Mouse (Mus musculus) embryonic facial prominence, embryonic 14.5 days (tissue): ENCODE results near the gene Gpr179. TPM values are rescaled to one million over a fixed set of nuclear protein-coding genes. Genes with fewer than 3 reads are reported as not detected.

ENCODE experiments used
- ATAC-seq: fragments of 200-750 bp; cut with Nextera tagmentation; 2 replicates; pipeline ENCODE4 v1.8.0; 2017; ENCODE audit warnings: low read depth, moderate number of reproducible peaks, moderate TSS enrichment
- DNase-seq: peaks from one replicate; pipeline ENCODE4 v3.0.0-alpha.2; 2015; ENCODE audit warnings: low spot score
- H3K27ac ChIP-seq: fragments of 300-500 bp; sonication (generic); replicated peaks from 2 replicates; pipeline ENCODE4 v1.5.1; 2014; ENCODE audit warnings: low read depth, mild to moderate bottlenecking, low read length, moderate library complexity
- H3K27me3 ChIP-seq: fragments of 300-500 bp; sonication (generic); replicated peaks from 2 replicates; pipeline ENCODE4 v1.6.1; 2014; ENCODE audit warnings: low read length; ENCODE audit not compliant: control insufficient read depth, insufficient read depth
- H3K36me3 ChIP-seq: fragments of 300-500 bp; sonication (generic); 2 replicates; pipeline ENCODE4 v1.6.1; 2014; ENCODE audit warnings: low read length, mixed read lengths; ENCODE audit not compliant: control insufficient read depth, insufficient read depth
- H3K4me1 ChIP-seq: fragments of 300-500 bp; sonication (generic); 2 replicates; pipeline ENCODE4 v1.6.1; 2014; ENCODE audit warnings: antibody characterized with exemption, low read length; ENCODE audit not compliant: control insufficient read depth, insufficient read depth
- H3K4me2 ChIP-seq: fragments of 300-500 bp; sonication (generic); 2 replicates; pipeline ENCODE4 v1.6.1; 2014; ENCODE audit warnings: low read depth, mild to moderate bottlenecking, low read length, moderate library complexity, mixed read lengths
- H3K4me3 ChIP-seq: fragments of 300-500 bp; sonication (generic); 2 replicates; pipeline ENCODE4 v1.5.1; 2014; ENCODE audit warnings: low read depth, mild to moderate bottlenecking, low read length
- H3K9ac ChIP-seq: fragments of 300-500 bp; sonication (generic); 2 replicates; pipeline ENCODE4 v1.6.1; 2014; ENCODE audit warnings: low read depth, mild to moderate bottlenecking, low read length, moderate library complexity, mixed read lengths
- H3K9me3 ChIP-seq: fragments of 300-500 bp; sonication (generic); 2 replicates; pipeline ENCODE4 v1.6.1; 2016; ENCODE audit warnings: low read length; ENCODE audit not compliant: control insufficient read depth
- WGBS: fragments of 180-500 bp; shearing (Covaris S2); extraction: QIAGEN DNeasy Blood & Tissue Kit; methylation state at CpG from one replicate; pipeline ENCODE4 v1.1.7; 2014; 5-methylcytosine and 5-hydroxymethylcytosine counted together
- polyA plus RNA-seq: library from polyadenylated mRNA; unstranded; fragments of >200 nt; fragmentation: Nextera tagmentation; extraction: Ambion mirVana; gene quantifications from 2 replicates; pipeline ENCODE4 v1.2.1, GENCODE M21; 2014

Gpr179 gene
- polyA plus RNA-seq, 1 experiment from 2014 or later, result 0.15 TPM

DNA sequence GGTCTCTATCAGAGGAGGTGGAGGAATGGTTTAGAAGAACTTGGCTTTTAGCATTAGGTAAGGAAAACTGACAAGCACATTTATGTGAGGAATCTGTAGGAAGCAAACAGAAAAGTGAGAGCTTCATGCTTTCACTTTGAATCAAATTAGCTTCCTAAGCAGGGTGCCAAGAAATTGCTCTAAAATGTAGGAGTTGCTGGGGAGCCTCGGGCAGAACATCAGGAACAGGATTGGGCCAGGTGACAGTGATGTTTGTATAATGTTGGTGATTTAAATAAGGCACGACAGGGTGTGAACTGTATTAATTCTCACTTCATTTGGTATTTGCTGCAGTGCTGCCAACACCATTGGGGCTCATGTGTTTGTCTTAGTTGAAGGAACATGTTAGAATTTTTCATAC lies 31.9 kb upstream of the Gpr179 start:
- H3K4me2 ChIP-seq, result no peak overlapping the region
- H3K4me1 ChIP-seq, result no peaks in the 10 kb centered on the region
- 68% methylated on average over 2 of the region's 2 CpGs for WGBS
- H3K27me3 ChIP-seq, result no peaks in the 10 kb centered on the region
- peaks cover 65% of the 10 kb centered on the region for H3K36me3 ChIP-seq
- ATAC-seq (no peak), DNase-seq (no peak)
- no peak overlapping the region for H3K9ac ChIP-seq
- no peak overlapping the region for H3K27ac ChIP-seq
- no peaks in the 10 kb centered on the region for H3K9me3 ChIP-seq
- no peak overlapping the region for H3K4me3 ChIP-seq

DNA sequence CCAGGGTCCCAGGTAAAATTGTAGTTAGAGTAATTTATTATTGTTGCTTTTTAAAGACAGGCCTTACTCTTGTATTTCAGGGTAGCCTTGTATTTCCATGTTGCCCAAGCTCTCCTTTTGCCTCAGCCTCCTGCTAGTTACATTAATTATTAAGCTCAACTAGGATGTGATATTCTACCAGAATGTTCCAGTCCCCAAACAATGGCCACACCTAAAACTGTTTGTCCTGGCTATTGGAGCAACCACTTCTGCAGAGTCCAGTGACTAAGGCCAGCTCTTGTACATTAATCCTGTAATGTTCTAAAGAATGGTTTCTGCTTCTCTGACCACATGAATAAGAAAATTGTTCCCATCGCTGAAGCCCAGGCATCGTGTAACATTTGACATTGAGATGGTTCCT lies 31.1 kb upstream of the Gpr179 start:
- H3K4me1 ChIP-seq, result no peaks in the 10 kb centered on the region
- ATAC-seq (no peak), DNase-seq (no peak)
- no peak overlapping the region for H3K4me2 ChIP-seq
- no peaks in the 10 kb centered on the region for H3K9me3 ChIP-seq
- H3K27ac ChIP-seq, result no peak overlapping the region
- H3K4me3 ChIP-seq, result no peak overlapping the region
- H3K27me3 ChIP-seq, result no peaks in the 10 kb centered on the region
- H3K36me3 ChIP-seq, result peaks cover 65% of the 10 kb centered on the region
- no peak overlapping the region for H3K9ac ChIP-seq
- 88% methylated on average over 2 of the region's 2 CpGs for WGBS

DNA sequence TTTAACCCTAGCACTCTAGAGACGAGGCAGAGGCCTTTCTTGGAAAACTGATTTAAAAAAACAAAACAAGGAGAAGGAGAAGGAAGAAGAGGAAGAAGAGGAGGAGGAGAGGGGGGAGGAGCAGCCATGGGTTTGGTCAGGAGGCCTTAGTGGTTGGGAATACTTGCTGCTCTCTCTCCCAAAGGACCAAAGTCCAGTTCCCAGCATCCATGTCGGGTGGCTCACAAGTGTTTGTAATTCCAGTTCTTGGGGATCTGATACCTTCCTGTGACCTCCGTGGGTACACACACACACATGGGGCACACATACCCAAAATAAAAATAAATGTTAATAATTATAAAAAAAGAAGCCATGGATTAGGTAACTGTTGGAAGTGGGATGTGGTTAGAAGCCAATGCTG lies 28.2 kb upstream of the Gpr179 start:
- no peak for ATAC-seq
- Histone ChIP-seq H3K27me3 (no peaks in the 10 kb centered on the region), H3K27ac (no peak overlapping the region), H3K36me3 (peaks cover 69% of the 10 kb centered on the region), H3K4me1 (no peaks in the 10 kb centered on the region), H3K9me3 (no peaks in the 10 kb centered on the region), H3K4me2 (no peak overlapping the region), H3K4me3 (no peak overlapping the region), H3K9ac (no peak overlapping the region)
- no peak for DNase-seq
- 67% methylated on average over 3 of the region's 3 CpGs for WGBS

DNA sequence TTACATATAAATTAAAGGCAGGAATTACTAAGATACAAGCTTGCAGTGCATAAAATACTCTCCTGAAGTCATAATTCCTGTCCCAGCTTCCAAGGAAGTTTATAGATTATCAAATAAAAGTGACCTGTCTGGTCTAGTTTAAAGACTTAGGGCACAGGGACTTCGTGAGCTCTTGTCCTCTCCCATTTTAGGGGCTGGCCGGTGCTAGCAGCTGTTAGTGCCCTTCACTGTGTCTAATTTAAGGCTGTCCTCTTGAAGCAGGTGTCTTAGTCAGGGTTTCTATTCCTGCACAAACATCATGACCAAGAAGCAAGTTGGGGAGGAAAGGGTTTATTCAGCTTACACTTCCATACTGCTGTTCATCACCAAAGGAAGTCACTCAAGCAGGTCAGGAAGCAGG lies 21.5 kb upstream of the Gpr179 start:
- WGBS, result 71% methylated on average over 2 of the region's 2 CpGs
- no peak for ATAC-seq

DNA sequence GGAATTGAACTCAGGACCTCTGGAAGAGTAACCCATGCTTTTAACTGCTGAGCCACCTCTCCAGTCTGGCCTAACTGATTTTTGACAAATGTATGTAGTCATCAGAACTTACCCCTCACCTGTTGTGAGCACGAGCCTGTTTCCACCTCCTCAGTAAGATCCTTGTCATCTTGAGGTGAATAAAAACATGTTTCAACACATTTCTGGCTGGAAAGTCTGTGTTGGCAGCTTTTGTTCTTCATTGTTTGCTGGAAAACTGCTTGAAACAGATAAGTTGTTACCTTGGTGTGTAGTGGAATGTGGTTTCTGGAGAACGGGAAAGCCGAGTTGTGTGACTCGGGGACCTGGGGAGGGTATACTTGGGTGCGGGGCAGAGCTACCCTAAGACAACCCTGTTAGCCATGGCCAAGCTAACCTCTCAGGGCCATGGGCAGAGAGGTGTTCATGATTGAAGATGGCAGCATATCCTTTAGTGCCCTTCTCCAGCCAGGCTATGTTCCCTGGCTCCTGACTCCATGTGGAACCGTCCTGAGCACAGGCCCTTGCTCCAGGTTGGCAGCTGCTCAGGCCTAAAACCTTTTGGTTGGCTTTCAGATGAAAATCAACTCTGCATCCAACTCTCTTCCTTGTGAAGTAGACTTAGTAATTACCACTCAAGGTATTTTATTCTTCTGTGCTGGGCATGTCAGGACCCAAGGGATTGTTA lies 20.4 kb upstream of the Gpr179 start:
- Histone ChIP-seq H3K27me3 (no peaks in the 10 kb centered on the region), H3K9me3 (no peaks in the 10 kb centered on the region), H3K36me3 (peaks cover 30% of the 10 kb centered on the region), H3K9ac (no peak overlapping the region), H3K4me1 (0 out of 2 replicates have a peak, but pooled peaks cover 3% of the 10 kb centered on the region), H3K27ac (peak overlapping the region; percentile 52), H3K4me2 (no peak overlapping the region), H3K4me3 (no peak overlapping the region)
- peak; percentile 48 for DNase-seq
- no peak for ATAC-seq
- WGBS, result 77% methylated on average over 6 of the region's 6 CpGs

More for the DNA sequence above, 21.5 kb upstream of the Gpr179 start:
- H3K4me2 ChIP-seq, result no peak overlapping the region
- H3K9me3 ChIP-seq, result no peaks in the 10 kb centered on the region
- peaks cover 41% of the 10 kb centered on the region for H3K36me3 ChIP-seq
- H3K4me1 ChIP-seq, result 0 out of 2 replicates have a peak, but pooled peaks cover 3% of the 10 kb centered on the region
- no peak overlapping the region for H3K4me3 ChIP-seq
- H3K27ac ChIP-seq, result no peak overlapping the region
- H3K27me3 ChIP-seq, result no peaks in the 10 kb centered on the region
- no peak overlapping the region for H3K9ac ChIP-seq
- no peak for DNase-seq

DNA sequence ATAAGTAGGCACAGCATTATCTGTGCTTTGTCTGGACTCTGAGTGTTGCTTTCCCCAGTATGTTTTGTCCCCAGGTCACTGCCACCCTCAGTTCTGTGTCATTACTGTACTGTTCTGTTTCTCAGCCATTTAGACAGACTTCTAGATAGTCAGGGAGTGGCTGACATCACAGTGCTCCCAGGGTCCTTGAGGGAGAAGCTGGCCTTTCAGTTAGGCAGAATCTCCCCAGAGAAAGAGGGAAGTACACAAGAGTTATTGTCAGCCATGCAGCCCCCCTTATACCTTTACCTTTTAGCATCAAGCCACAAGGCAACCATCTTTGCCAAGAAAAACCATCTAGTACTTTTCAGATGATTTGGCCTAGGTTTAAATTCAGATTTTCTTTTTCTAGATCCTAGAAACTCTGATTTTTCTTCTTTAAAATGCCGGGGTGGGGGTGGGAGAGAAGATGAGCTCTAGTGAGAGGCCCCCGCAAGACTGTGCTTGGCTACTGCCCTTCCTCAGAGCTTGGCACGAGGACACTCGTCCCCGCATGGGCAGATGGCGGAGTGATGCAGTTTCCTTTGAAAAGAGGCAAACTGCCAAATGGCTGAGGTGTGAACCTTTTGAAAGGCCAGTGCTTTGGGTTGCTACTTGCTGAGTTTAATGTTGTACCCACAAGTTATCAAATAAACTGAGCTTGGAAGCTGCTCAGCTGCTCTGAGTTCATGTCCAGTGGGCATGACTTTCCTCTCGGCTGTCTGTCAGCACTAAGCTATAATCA lies 18.6 kb upstream of the Gpr179 start:
- ATAC-seq (no peak), DNase-seq (no peak)
- no peaks in the 10 kb centered on the region for H3K9me3 ChIP-seq
- H3K27ac ChIP-seq, result no peak overlapping the region; the same call in 1 of the 2 replicates
- H3K27me3 ChIP-seq, result no peaks in the 10 kb centered on the region
- no peak overlapping the region for H3K9ac ChIP-seq
- no peak overlapping the region for H3K4me2 ChIP-seq
- peaks cover 6% of the 10 kb centered on the region; the same call in 1 of the 2 replicates for H3K4me1 ChIP-seq
- H3K4me3 ChIP-seq, result no peak overlapping the region
- 73% methylated on average over 7 of the region's 7 CpGs for WGBS
- H3K36me3 ChIP-seq, result peaks cover 16% of the 10 kb centered on the region

DNA sequence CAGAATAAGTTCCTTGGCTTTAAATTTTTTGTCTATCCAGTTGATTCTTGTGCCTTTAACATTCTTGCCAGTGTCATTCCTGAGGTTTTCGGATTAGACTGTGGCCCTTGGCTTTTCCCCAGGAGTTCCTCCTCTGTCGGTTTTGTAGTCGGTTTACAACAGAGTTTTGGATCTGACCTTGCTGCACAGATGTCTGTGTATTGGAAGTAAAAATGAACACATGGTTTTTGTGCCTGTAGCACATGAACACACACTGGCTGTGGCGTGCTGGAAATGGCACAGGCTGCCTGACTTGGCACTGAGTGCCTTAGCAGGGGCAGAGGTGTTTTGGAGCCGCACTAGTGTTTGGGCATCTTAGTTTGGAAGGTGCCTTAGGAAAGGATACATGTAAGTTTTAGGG lies 16.6 kb upstream of the Gpr179 start:
- no peaks in the 10 kb centered on the region for H3K27me3 ChIP-seq
- DNase-seq, result no peak
- WGBS, result 72% methylated on average over 5 of the region's 5 CpGs

DNA sequence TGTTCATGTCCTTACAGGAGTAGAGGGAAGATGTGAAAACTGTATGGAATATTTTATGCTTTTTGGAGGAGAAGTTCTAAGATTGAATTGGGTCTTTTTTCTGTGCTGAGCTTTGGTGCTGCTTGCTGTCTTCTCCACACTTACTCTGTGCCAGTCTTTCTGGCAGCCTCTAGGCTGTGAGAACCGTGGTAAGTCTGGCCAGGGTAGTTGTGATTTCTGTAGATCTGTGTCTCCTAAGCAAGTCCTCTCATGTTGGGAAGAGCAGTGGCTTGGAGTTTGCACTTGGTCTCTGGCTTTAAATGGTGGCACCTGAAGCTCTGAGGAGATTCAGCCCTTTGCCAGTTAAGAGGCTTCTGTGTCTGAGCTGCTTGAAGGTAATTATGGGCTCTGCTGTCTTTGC lies 13.7 kb upstream of the Gpr179 start:
- Histone ChIP-seq H3K4me1 (peaks cover 21% of the 10 kb centered on the region), H3K36me3 (0 out of 2 replicates have a peak, but pooled peaks cover 3% of the 10 kb centered on the region), H3K9me3 (no peaks in the 10 kb centered on the region), H3K4me2 (peak overlapping the region; percentile 80), H3K9ac (0 out of 2 replicates have a peak overlapping the region, but pooled peaks have one; percentile 5), H3K27me3 (no peaks in the 10 kb centered on the region), H3K27ac (no peak overlapping the region), H3K4me3 (no peak overlapping the region)
- 50% methylated on average over 1 of the region's 1 CpGs for WGBS
- ATAC-seq (no peak), DNase-seq (no peak)

More for the DNA sequence above, 16.6 kb upstream of the Gpr179 start:
- no peak overlapping the region for H3K4me2 ChIP-seq
- H3K9me3 ChIP-seq, result no peaks in the 10 kb centered on the region
- H3K9ac ChIP-seq, result no peak overlapping the region
- H3K4me3 ChIP-seq, result no peak overlapping the region
- peaks cover 3% of the 10 kb centered on the region; the same call in 1 of the 2 replicates for H3K36me3 ChIP-seq
- H3K4me1 ChIP-seq, result peaks cover 23% of the 10 kb centered on the region
- no peak overlapping the region for H3K27ac ChIP-seq
- ATAC-seq, result no peak
